Mouse (Mus musculus) neural tube, embryonic 15.5 days (tissue): ENCODE measurements around the gene Olfr538. TPM values are rescaled to one million over a fixed set of nuclear protein-coding genes. Genes with fewer than 3 reads are reported as not detected.
"Not testable (repeated sequence)": the region's sequence is repeated elsewhere in the genome, so short reads cannot be mapped to it uniquely, and the experiment has no call there.

Experiments
- ATAC-seq: fragments of 200-750 bp; cut with Nextera tagmentation; 2 replicates; pipeline ENCODE4 v1.8.0; 2017; ENCODE audit warnings: mild to moderate bottlenecking, moderate TSS enrichment, moderate library complexity; ENCODE audit not compliant: low FRiP score
- H3K27ac ChIP-seq: fragments of 300-500 bp; sonication (generic); replicated peaks from 2 replicates; pipeline ENCODE4 v1.5.1; 2015; ENCODE audit warnings: mild to moderate bottlenecking, inconsistent platforms
- H3K27me3 ChIP-seq: fragments of 300-500 bp; sonication (generic); replicated peaks from 2 replicates; pipeline ENCODE4 v1.6.1; 2015; ENCODE audit warnings: inconsistent platforms
- H3K36me3 ChIP-seq: fragments of 300-500 bp; sonication (generic); 2 replicates; pipeline ENCODE4 v1.6.1; 2015; ENCODE audit warnings: inconsistent platforms
- H3K4me1 ChIP-seq: fragments of 300-500 bp; sonication (generic); 2 replicates; pipeline ENCODE4 v1.6.1; 2015; ENCODE audit warnings: inconsistent platforms
- H3K4me2 ChIP-seq: fragments of 300-500 bp; sonication (generic); 2 replicates; pipeline ENCODE4 v1.6.1; 2015; ENCODE audit warnings: inconsistent platforms, mild to moderate bottlenecking, moderate library complexity
- H3K4me3 ChIP-seq: fragments of 300-500 bp; sonication (generic); replicated peaks from 2 replicates; pipeline ENCODE4 v1.5.1; 2015; ENCODE audit warnings: mild to moderate bottlenecking, inconsistent platforms
- H3K9ac ChIP-seq: fragments of 300-500 bp; sonication (generic); replicated peaks from 2 replicates; pipeline ENCODE4 v1.6.1; 2015; ENCODE audit warnings: mild to moderate bottlenecking, inconsistent platforms
- H3K9me3 ChIP-seq: fragments of 300-500 bp; sonication (generic); replicated peaks from 2 replicates; pipeline ENCODE4 v1.6.1; 2016; ENCODE audit warnings: inconsistent platforms
- WGBS: fragments of 180-500 bp; shearing (Covaris S2); methylation state at CpG from one replicate; pipeline ENCODE4 v1.1.7; 2015; ENCODE audit warnings: mixed read lengths; 5-methylcytosine and 5-hydroxymethylcytosine counted together
- polyA plus RNA-seq: library from polyadenylated mRNA; unstranded; fragments of >200 nt; fragmentation: Nextera tagmentation; extraction: Ambion mirVana; gene quantifications from 2 replicates; pipeline ENCODE4 v1.2.1, GENCODE M21; 2015

Olfr538 gene
- polyA plus RNA-seq, result not detected in 2 replicates

GRCm38 (mm10) chr7:140567586-140567985 lies at the start of gene Olfr538:
Gene Olfr538, plus strand, starts transcription at chr7:140567886.
- Histone ChIP-seq H3K4me2 (no peak within 1 kb of the TSS), H3K4me1 (no peaks in the 10 kb centered on the region), H3K4me3 (no peak within 1 kb of the TSS), H3K27me3 (no peaks in the 10 kb centered on the region), H3K27ac (no peak within 1 kb of the TSS), H3K36me3 (no peaks in the 10 kb centered on the region), H3K9me3 (no peaks in the 10 kb centered on the region), H3K9ac (no peak within 1 kb of the TSS)
- ATAC-seq, result no peak
- 66% methylated on average over 3 of the region's 3 CpGs for WGBS

- ATAC-seq, result no peak
- WGBS, result 84% methylated on average over 2 of the region's 2 CpGs
- H3K9me3 ChIP-seq, result no peaks in the 10 kb centered on the region
- no peak overlapping the region for H3K4me2 ChIP-seq
- H3K4me1 ChIP-seq, result no peaks in the 10 kb centered on the region
- no peak overlapping the region for H3K4me3 ChIP-seq
- H3K36me3 ChIP-seq, result no peaks in the 10 kb centered on the region
- H3K27ac ChIP-seq, result no peak overlapping the region
- H3K9ac ChIP-seq, result no peak overlapping the region
- H3K27me3 ChIP-seq, result no peaks in the 10 kb centered on the region
Observed at GRCm38 (mm10) chr7:140539746-140540145, 27.9 kb upstream of the Olfr538 start.

DNA sequence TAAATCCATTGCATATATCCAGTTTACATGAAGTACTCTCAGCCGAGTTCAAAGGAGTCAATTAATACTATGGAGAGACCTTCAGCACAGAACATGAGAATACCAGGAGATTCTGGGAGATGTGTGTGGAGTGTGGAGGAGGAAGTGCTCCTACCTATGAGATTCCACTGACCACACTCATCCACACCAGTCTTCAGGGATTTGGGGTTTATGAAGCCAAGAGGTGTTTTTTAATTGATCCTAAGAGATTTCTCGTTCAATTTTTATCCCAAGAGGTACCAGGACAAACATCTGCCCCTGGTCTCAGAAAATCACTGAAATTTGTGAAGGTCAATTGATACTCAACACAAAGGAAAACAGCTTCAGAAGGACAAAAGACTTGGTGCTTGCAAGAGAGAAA lies 33.3 kb downstream of the Olfr538 start, which contains the start of gene Olfr46:
Gene Olfr46 (plus strand): TSS at position 301 of the 400 bp plus-strand sequence.
- WGBS, result 85% methylated on average over 2 of the region's 2 CpGs
- not testable (repeated sequence) for H3K9me3 ChIP-seq, H3K4me2 ChIP-seq, H3K27ac ChIP-seq, H3K4me3 ChIP-seq, ATAC-seq, H3K4me1 ChIP-seq, H3K9ac ChIP-seq, H3K36me3 ChIP-seq, H3K27me3 ChIP-seq

Other genes with a start within 250 kb of the Olfr538 start
- gene Olfr525, start 247.0 kb upstream of the Olfr538 start, polyA plus RNA-seq, result not detected in 2 replicates
- not detected in 2 replicates for gene Olfr527, start 233.9 kb upstream of the Olfr538 start, polyA plus RNA-seq
- gene Olfr60, start 206.2 kb upstream of the Olfr538 start, polyA plus RNA-seq, result not detected in 2 replicates
- not detected in 2 replicates for gene Olfr530, start 191.6 kb upstream of the Olfr538 start, polyA plus RNA-seq
- not detected in 2 replicates for gene Olfr531, start 165.0 kb upstream of the Olfr538 start, polyA plus RNA-seq
- gene Olfr532, start 146.2 kb upstream of the Olfr538 start, polyA plus RNA-seq, result not detected in 2 replicates
- gene Olfr533, start 104.5 kb upstream of the Olfr538 start, polyA plus RNA-seq, result not detected in 2 replicates
- gene Olfr535, start 83.7 kb upstream of the Olfr538 start, polyA plus RNA-seq, result not detected in 2 replicates
- not detected in 2 replicates for gene Olfr536, start 60.5 kb upstream of the Olfr538 start, polyA plus RNA-seq
- gene Olfr46, start 33.4 kb downstream of the Olfr538 start, polyA plus RNA-seq, result 0.01 TPM in 1 of 2 replicates, not detected in the other
- not detected in 2 replicates for gene Olfr61, start 61.1 kb downstream of the Olfr538 start, polyA plus RNA-seq
- not detected in 2 replicates for gene Olfr53, start 78.6 kb downstream of the Olfr538 start, polyA plus RNA-seq
- gene Olfr539, start 92.0 kb downstream of the Olfr538 start, polyA plus RNA-seq, result 0.01 TPM in 2 replicates
- gene Olfr45, start 114.1 kb downstream of the Olfr538 start, polyA plus RNA-seq, result not detected in 2 replicates
- not detected in 2 replicates for gene Olfr541, start 129.4 kb downstream of the Olfr538 start, polyA plus RNA-seq
- gene Cyp2e1, start 195.9 kb downstream of the Olfr538 start, polyA plus RNA-seq, result not detected in 2 replicates
- gene Syce1, start 220.0 kb downstream of the Olfr538 start, polyA plus RNA-seq, result 0.47 and 0.73 TPM in 2 replicates